Mouse (Mus musculus) kidney, postnatal 10 days (tissue): Measurements from ENCODE around the gene Slco3a1.

Source experiments
- DNase-seq: peaks from one replicate; pipeline ENCODE4 v3.0.0; 2021; ENCODE audit warnings: mixed read lengths

Gene Slco3a1

GRCm38 (mm10) chr7:74376397-74377044 is 178.1 kb downstream of the Slco3a1 start:
- DNase-seq: peak; percentile 52

DNA sequence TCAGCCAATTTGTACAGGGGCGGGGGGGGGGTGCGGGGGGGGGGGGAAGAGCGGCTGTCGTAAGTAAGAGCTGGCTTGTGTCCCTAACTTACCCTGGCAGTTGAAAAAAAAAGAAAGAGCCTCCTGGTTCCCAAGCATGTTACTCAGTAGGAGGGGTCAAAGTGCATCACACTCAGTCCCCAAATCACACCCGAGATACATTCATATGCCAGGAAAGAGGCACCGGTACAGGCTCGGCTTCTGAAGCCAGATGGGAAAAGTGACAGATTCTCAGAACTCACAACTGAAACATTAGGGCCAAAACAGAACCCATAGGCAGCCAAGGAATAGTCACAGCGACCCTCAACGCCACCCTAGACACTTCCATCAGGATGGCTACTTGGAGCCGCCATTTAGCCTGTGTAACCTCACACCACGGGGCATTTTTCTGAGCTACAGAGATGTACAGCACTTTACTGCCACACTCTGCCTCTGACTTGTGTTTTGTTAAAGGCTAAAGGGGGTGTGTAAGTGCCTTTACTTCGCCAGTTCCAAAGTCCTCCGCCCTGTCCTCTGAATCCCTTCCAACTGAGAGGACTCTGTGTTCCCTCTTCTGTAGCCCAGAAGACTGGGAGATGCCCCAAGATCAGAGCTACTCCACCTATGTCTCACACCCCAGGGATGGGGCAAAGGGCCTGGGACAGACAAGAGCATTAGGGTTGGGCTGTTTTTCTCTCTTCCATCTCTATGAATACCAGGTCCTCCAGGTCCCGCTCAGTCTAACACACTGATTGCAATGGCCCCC is 179.2 kb downstream of the Slco3a1 start:
- DNase-seq: no peak

- DNase-seq: no peak
These were observed 181.5 kb downstream of the Slco3a1 start for GRCm38 (mm10) chr7:74373056-74373455.

DNA sequence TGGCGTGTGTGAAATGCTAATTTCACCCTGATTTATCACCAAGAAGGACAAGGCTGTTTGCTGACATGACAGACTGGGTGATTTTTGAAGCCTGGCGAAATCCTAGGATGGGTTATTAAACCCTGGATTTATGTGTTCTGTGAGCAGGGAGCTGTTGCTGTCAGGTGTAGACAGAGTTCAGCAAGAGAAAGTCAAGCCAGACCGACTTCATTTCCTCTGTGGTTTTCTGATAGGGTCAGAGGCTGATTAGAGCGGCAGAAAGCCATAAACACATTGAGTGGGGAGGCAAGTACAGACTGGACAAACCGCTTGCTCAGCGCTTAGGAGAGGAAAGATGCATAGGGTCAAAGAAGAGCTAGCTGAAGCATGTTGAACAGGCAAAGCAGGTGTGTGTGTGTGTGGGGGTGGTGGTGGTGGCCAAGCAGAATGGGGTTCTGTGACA is 182.4 kb downstream of the Slco3a1 start:
- DNase-seq: peak; percentile 33

GRCm38 (mm10) chr7:74371656-74372055 is 182.9 kb downstream of the Slco3a1 start:
- no peak for DNase-seq

DNA sequence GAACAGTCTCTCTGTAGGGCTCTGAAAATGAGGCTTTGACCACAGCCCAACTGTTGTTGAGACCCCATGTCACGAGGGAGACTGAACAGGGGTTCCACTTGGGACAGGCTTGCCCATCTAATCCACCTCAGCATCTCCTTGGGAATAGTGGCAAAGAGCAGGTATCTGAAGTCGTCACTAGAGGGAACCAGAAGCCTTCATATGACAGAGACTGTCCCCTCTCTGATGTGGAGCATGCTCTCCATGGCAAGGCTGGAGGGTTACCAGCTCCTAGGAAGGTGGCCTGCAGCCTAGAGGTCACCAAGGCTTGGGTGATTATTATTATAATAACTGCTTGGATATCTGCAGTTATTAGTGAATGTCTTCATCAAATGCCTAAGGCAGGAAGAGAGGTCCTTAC is 183.4 kb downstream of the Slco3a1 start:
- DNase-seq: peak; percentile 63

DNA sequence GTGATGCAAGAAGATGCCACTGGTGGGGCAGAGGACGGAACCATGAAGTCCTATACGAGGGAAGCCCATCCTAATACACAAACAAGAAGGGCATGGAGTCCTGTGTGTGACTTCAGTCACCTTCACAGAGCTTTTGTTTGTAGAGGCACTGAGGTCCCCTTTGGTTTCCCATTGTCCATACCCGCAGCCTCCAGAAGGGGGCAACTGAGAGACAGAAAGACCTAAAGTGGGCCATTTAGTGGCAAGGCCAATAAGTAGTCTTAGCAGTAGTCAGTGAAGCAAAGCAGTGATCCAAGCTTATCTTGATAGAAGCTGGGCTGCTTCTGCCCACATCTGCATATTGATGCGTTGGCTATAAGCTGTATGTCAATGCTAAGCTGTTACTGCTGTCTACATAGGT is 184.9 kb downstream of the Slco3a1 start:
- DNase-seq: peak; percentile 69

GRCm38 (mm10) chr7:74368256-74368980 is 186.2 kb downstream of the Slco3a1 start:
- no peak for DNase-seq

GRCm38 (mm10) chr7:74367350-74367749 is 187.2 kb downstream of the Slco3a1 start:
- peak; percentile 78 for DNase-seq

DNA sequence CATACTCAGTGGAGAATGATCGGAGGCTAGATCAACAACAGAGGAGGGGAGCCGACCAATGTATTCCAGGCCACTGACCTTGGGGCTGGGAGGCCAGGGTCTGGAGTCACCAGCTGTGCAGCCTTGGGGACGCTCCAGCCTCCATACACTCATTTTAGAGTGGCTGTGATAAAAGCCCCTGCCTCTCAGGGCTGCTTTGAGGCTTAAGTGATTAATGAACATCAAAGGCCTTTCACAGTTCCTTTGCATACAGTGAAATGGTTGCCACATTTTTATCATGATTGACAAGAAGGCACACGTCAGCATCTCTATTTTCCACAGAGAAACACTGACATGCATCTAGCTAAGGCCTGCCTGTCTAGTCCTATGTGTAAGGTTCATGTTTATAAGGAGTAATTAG is 189.0 kb downstream of the Slco3a1 start:
- no peak for DNase-seq

DNA sequence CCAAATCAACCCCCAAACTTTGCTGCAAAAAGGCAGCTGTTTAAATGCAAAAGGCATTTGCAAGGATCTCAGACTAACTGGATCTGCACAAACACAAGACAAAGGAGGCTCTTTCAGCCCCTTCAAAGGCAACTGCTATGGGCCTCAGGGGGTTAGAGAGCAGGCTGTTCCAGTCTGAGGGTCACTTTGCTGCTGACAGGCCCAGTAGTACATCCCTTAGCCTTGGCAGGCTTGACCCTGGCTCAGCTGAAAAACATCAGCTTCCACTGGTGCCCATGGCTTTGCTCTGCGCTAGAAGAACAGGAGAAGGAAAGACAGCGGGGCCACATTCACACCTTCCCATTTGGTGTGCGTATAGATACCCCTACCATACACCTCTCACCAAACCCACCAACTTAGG is 189.6 kb downstream of the Slco3a1 start:
- no peak for DNase-seq

DNA sequence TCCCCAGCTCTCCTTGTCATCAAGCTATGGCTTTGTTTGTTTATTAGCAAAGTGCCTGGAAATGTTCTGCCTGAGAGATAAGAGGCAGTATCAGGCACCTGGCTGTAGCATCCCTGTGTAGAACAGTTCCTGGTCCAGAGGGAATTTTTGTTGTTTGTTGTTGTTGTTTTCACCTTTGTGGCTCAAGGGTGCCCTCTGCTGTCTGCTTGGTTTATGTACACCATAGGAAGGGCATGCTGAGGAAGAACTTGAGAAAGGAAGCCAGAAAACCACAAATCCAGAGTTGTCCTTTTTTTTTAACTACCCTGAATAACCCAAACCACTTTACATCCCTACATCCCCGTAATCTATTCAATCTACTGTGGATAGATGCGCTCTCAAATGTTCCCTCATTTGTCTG is 191.1 kb downstream of the Slco3a1 start:
- DNase-seq: peak; percentile 44

- DNase-seq: no peak
These were observed 192.9 kb downstream of the Slco3a1 start for GRCm38 (mm10) chr7:74361677-74362076.

GRCm38 (mm10) chr7:74357027-74357426 is 197.6 kb downstream of the Slco3a1 start:
- no peak for DNase-seq

GRCm38 (mm10) chr7:74354527-74355256 is 199.9 kb downstream of the Slco3a1 start:
- peak; percentile 56 for DNase-seq

GRCm38 (mm10) chr7:74353707-74354468 is 200.7 kb downstream of the Slco3a1 start:
- no peak for DNase-seq

GRCm38 (mm10) chr7:74353240-74353639 is 201.3 kb downstream of the Slco3a1 start:
- DNase-seq: no peak

DNA sequence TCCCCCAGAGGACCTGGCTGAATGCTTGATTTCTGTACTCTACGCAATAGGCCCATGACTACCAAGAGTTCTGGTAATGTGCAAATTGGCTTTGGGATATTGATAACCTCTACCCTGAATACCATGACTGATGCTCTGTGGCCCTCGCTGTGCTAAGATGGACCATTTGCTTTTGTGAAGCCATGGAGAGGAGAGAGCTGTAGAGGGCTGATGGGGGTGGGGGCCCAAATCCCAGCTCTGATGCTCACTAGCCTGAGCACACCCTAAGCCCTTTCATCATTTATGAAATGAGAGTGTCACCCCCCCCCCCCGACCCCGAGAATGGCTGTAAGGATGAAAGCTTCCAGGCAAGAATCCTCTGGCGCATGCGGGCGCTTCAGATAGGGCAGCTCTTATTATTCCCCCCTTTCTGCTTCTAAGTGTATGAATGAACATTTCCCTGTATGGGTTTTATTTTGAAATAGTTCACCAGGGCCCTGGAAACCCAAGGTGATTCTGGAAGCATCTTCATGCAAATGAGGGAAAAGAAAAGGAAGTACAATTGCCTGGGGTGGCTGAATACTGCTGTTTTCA is 206.2 kb downstream of the Slco3a1 start:
- DNase-seq: no peak

DNA sequence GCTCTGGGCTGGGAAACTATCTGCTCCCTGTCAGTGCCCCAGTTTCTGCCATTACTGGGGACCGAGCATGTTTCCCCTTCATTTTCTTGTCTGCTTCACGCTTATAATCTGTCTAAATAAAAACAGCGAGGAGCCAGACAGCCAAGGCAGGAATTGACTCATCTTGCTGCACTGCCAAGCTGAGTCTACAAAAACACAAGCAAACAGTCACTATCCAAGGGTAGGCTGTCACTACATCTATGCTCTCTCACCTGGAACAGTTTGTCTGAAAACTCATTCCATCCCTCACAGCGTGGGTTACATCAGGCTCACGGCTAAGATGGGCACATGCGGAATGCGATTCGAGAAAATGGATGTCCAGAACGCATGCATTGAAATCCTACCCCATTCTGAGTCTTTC is 207.6 kb downstream of the Slco3a1 start:
- DNase-seq: no peak

DNA sequence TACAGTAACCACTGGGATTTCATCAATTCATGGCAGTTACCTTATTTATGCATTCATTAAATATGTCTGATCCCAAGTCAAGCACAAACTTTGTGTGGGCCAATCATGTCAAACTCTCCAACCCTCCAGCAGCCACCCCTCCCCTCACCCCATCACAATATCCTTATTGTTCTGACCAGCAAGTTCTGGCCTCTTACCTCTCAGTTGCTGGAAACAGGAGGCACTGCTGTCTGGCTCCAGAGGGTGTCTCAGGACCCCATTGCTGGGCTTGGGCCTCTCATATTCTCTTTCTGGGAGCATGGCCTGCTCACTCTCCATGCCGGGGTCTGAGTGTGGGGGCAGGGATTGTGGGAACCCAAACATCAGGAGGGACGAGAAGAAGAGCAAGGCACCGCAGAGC is 208.1 kb downstream of the Slco3a1 start:
- no peak for DNase-seq

- DNase-seq: no peak
These were observed 213.3 kb downstream of the Slco3a1 start for GRCm38 (mm10) chr7:74341149-74341805.
